Mouse (Mus musculus): Measurements from ENCODE around the gene Gm3402. TPM values are rescaled to one million over a fixed set of nuclear protein-coding genes. Genes with fewer than 3 reads are reported as not detected.
"Not testable (repeated sequence)": the region's sequence is repeated elsewhere in the genome, so short reads cannot be mapped to it uniquely, and the experiment has no call there.

Gm3402 gene
- total and polyA plus RNA-seq, 3 experiments = not detected

DNA sequence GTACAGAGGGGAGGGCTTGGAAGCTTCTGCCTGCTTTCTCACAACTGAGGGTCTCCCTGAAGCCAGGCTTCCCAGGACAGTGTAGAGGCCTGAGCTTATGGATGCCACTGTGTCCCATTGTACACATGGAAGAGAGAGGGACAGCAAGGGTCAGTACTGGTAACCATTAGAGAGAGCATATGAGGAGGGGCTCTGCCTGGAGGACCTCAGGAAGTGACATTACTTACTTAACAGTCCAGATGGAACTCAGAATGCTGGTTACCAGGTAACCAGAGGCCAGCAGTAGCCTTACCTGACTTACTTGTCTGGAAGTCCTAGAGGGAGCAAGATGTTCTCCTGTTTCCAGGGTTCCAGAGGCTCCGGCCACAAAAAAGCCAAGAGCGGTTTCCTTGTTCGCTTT, 11.6 kb downstream of the Gm3402 start, which contains the start of gene Gm3404:
Gm3404 (plus strand) TSS at position 301 of the 400 bp plus-strand sequence.
- not testable (repeated sequence) for DNase-seq (ENCODE audit: low read depth, low spot score)

DNA sequence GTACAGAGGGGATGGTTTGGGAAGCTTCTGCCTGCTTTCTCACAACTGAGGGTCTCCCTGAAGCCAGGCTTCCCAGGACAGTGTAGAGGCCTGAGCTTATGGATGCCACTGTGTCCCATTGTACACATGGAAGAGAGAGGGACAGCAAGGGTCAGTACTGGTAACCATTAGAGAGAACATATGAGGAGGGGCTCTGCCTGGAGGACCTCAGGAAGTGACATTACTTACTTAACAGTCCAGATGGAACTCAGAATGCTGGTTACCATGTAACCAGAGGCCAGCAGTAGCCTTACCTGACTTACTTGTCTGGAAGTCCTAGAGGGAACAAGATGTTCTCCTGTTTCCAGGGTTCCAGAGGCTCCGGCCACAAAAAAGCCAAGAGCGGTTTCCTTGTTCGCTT, 23.4 kb downstream of the Gm3402 start, which contains the start of gene Gm3409:
Gm3409 (plus strand) TSS at position 301 of the 400 bp plus-strand sequence.
- not testable (repeated sequence) for H3K27me3 ChIP-seq (ENCODE audit: control insufficient read depth in 1 of 2, insufficient read depth in 2 of 2, low read length in 2 of 2); DNase-seq (ENCODE audit: low read depth, low spot score); H3K27ac ChIP-seq (ENCODE audit: control insufficient read depth, low read depth, low read length); H3K79me2 ChIP-seq (ENCODE audit: control insufficient read depth, insufficient read depth, low read length, poor library complexity); H3K9ac ChIP-seq (ENCODE audit: control insufficient read depth, low read depth, low read length, poor library complexity, severe bottlenecking); H3K4me3 ChIP-seq (ENCODE audit: control insufficient read depth in 1 of 2, insufficient read depth in 1 of 2, low read depth in 2 of 2, low read length in 2 of 2); H3K4me1 ChIP-seq (ENCODE audit: control insufficient read depth in 1 of 2, insufficient read depth in 2 of 2, low read length in 2 of 2); H3K36me3 ChIP-seq (ENCODE audit: control insufficient read depth in 1 of 2, insufficient read depth in 2 of 2, low read length in 2 of 2); H3K9me3 ChIP-seq (replicated peaks; ENCODE audit: insufficient read depth, low read length)

More for the DNA sequence above, 11.6 kb downstream of the Gm3402 start, which contains the start of gene Gm3404:
- H3K4me1 ChIP-seq (ENCODE audit: control insufficient read depth in 1 of 2, insufficient read depth in 2 of 2, low read length in 2 of 2); H3K27me3 ChIP-seq (ENCODE audit: control insufficient read depth in 1 of 2, insufficient read depth in 2 of 2, low read length in 2 of 2); H3K4me3 ChIP-seq (ENCODE audit: control insufficient read depth in 1 of 2, insufficient read depth in 1 of 2, low read depth in 2 of 2, low read length in 2 of 2); H3K27ac ChIP-seq (ENCODE audit: control insufficient read depth, low read depth, low read length); H3K79me2 ChIP-seq (ENCODE audit: control insufficient read depth, insufficient read depth, low read length, poor library complexity); H3K9ac ChIP-seq (ENCODE audit: control insufficient read depth, low read depth, low read length, poor library complexity, severe bottlenecking); H3K36me3 ChIP-seq (ENCODE audit: control insufficient read depth in 1 of 2, insufficient read depth in 2 of 2, low read length in 2 of 2); H3K9me3 ChIP-seq (replicated peaks; ENCODE audit: insufficient read depth, low read length): not testable (repeated sequence)

DNA sequence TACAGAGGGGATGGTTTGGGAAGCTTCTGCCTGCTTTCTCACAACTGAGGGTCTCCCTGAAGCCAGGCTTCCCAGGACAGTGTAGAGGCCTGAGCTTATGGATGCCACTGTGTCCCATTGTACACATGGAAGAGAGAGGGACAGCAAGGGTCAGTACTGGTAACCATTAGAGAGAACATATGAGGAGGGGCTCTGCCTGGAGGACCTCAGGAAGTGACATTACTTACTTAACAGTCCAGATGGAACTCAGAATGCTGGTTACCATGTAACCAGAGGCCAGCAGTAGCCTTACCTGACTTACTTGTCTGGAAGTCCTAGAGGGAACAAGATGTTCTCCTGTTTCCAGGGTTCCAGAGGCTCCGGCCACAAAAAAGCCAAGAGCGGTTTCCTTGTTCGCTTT, 41.9 kb downstream of the Gm3402 start, which contains the start of gene Gm3415:
Gm3415 (plus strand) TSS at position 301 of the 400 bp plus-strand sequence.
- not testable (repeated sequence) for H3K4me3 ChIP-seq (ENCODE audit: control insufficient read depth in 1 of 2, insufficient read depth in 1 of 2, low read depth in 2 of 2, low read length in 2 of 2); H3K9ac ChIP-seq (ENCODE audit: control insufficient read depth, low read depth, low read length, poor library complexity, severe bottlenecking); H3K36me3 ChIP-seq (ENCODE audit: control insufficient read depth in 1 of 2, insufficient read depth in 2 of 2, low read length in 2 of 2); H3K27ac ChIP-seq (ENCODE audit: control insufficient read depth, low read depth, low read length); DNase-seq (ENCODE audit: low read depth, low spot score); H3K4me1 ChIP-seq (ENCODE audit: control insufficient read depth in 1 of 2, insufficient read depth in 2 of 2, low read length in 2 of 2); H3K27me3 ChIP-seq (ENCODE audit: control insufficient read depth in 1 of 2, insufficient read depth in 2 of 2, low read length in 2 of 2); H3K9me3 ChIP-seq (replicated peaks; ENCODE audit: insufficient read depth, low read length); H3K79me2 ChIP-seq (ENCODE audit: control insufficient read depth, insufficient read depth, low read length, poor library complexity)

DNA sequence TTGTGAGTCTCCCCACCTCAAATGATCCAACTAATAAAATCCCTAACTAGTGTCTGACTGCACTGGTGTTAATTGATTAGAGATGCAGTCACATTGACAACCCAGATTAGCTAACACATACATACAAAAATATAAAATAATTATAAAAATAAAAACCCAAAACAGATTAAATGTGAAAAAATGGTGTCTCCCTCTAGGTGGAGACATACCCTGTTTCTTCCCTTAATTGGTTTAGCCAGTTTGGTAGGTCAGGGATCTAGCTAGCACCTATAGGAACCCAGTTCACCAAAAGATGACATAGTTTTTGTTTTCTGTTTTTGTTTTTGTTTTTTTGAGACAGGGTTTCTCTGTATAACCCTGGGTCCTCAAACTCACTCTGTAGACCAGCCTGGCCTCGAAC, 50.3 kb downstream of the Gm3402 start:
- Histone ChIP-seq H3K79me2 (ENCODE audit: control insufficient read depth, insufficient read depth, low read length, poor library complexity) (no peaks in the 10 kb centered on the region), H3K36me3 (ENCODE audit: control insufficient read depth in 1 of 2, insufficient read depth in 2 of 2, low read length in 2 of 2) (no peaks in the 10 kb centered on the region), H3K9me3 (replicated peaks; ENCODE audit: insufficient read depth, low read length) (no peaks in the 10 kb centered on the region), H3K9ac (ENCODE audit: control insufficient read depth, low read depth, low read length, poor library complexity, severe bottlenecking) (no peak overlapping the region), H3K27ac (ENCODE audit: control insufficient read depth, low read depth, low read length) (no peak overlapping the region), H3K4me3 (ENCODE audit: control insufficient read depth in 1 of 2, insufficient read depth in 1 of 2, low read depth in 2 of 2, low read length in 2 of 2) (no peak overlapping the region), H3K4me1 (ENCODE audit: control insufficient read depth in 1 of 2, insufficient read depth in 2 of 2, low read length in 2 of 2) (no peaks in the 10 kb centered on the region), H3K27me3 (ENCODE audit: control insufficient read depth in 1 of 2, insufficient read depth in 2 of 2, low read length in 2 of 2) (no peaks in the 10 kb centered on the region)
- no peak for DNase-seq (ENCODE audit: low read depth, low spot score)
- TF ChIP-seq NELFE (IDR thresholded peaks at IDR 0.05; ENCODE audit: low read depth, low read length) = no peak

Other genes with a start within 250 kb of the Gm3402 start
- gene Wasf3, start 129.1 kb upstream of the Gm3402 start, total RNA-seq (2012; rRNA removed) = not detected in 2 replicates
- gene Wasf3, start 129.1 kb upstream of the Gm3402 start, polyA plus RNA-seq (2012; ENCODE audit: insufficient read depth in 1 of 2, insufficient read length in 2 of 2, low read depth in 1 of 2, low replicate concordance in 2 of 2, missing spikeins in 1 of 2) = not detected
- not detected in 2 replicates for gene Gm6408, start 32.2 kb upstream of the Gm3402 start, total RNA-seq (2012; rRNA removed)
- not detected for gene Gm6408, start 32.2 kb upstream of the Gm3402 start, polyA plus RNA-seq (2012; ENCODE audit: insufficient read depth in 1 of 2, insufficient read length in 2 of 2, low read depth in 1 of 2, low replicate concordance in 2 of 2, missing spikeins in 1 of 2)
- not detected in 2 replicates for gene Gm6370, start 22.8 kb upstream of the Gm3402 start, total RNA-seq (2012; rRNA removed)
- gene Gm6370, start 22.8 kb upstream of the Gm3402 start, polyA plus RNA-seq (2012; ENCODE audit: insufficient read depth in 1 of 2, insufficient read length in 2 of 2, low read depth in 1 of 2, low replicate concordance in 2 of 2, missing spikeins in 1 of 2) = not detected
- gene 4930449I24Rik, start 11.7 kb upstream of the Gm3402 start, total RNA-seq (2012; rRNA removed) = not detected in 2 replicates
- not detected for gene 4930449I24Rik, start 11.7 kb upstream of the Gm3402 start, polyA plus RNA-seq (2012; ENCODE audit: insufficient read depth in 1 of 2, insufficient read length in 2 of 2, low read depth in 1 of 2, low replicate concordance in 2 of 2, missing spikeins in 1 of 2)
- gene Gm3404, start 11.7 kb downstream of the Gm3402 start, total RNA-seq (2012; rRNA removed) = not detected in 2 replicates
- gene Gm3404, start 11.7 kb downstream of the Gm3402 start, polyA plus RNA-seq (2012; ENCODE audit: insufficient read depth in 1 of 2, insufficient read length in 2 of 2, low read depth in 1 of 2, low replicate concordance in 2 of 2, missing spikeins in 1 of 2) = not detected
- not detected in 2 replicates for gene Gm3409, start 23.5 kb downstream of the Gm3402 start, total RNA-seq (2012; rRNA removed)
- gene Gm3409, start 23.5 kb downstream of the Gm3402 start, polyA plus RNA-seq (2012; ENCODE audit: insufficient read depth in 1 of 2, insufficient read length in 2 of 2, low read depth in 1 of 2, low replicate concordance in 2 of 2, missing spikeins in 1 of 2) = not detected
- gene Gm3415, start 42.0 kb downstream of the Gm3402 start, total RNA-seq (2012; rRNA removed) = not detected in 2 replicates
- not detected for gene Gm3415, start 42.0 kb downstream of the Gm3402 start, polyA plus RNA-seq (2012; ENCODE audit: insufficient read depth in 1 of 2, insufficient read length in 2 of 2, low read depth in 1 of 2, low replicate concordance in 2 of 2, missing spikeins in 1 of 2)
- not detected in 2 replicates for gene Gpr12, start 71.1 kb downstream of the Gm3402 start, total RNA-seq (2012; rRNA removed)
- gene Gpr12, start 71.1 kb downstream of the Gm3402 start, polyA plus RNA-seq (2012; ENCODE audit: insufficient read depth in 1 of 2, insufficient read length in 2 of 2, low read depth in 1 of 2, low replicate concordance in 2 of 2, missing spikeins in 1 of 2) = not detected